Mouse (Mus musculus): ENCODE results near the gene Plekha6. TPM values are rescaled to one million over a fixed set of nuclear protein-coding genes. Genes with fewer than 3 reads are reported as not detected.

The Plekha6 gene
- polyA plus RNA-seq, 1 experiment from 2014 or later = 15.3 TPM

GRCm38 (mm10) chr1:133189471-133189870 lies 25.5 kb downstream of the Plekha6 start:
- Histone ChIP-seq H3K9ac (no peak overlapping the region), H3K9me3 (no peaks in the 10 kb centered on the region), H3K4me3 (replicated peaks) (no peak overlapping the region), H3K4me2 (replicated peaks) (no peak overlapping the region), H3K4me1 (replicated peaks) (0 out of 2 replicates have a peak, but pooled peaks cover 11% of the 10 kb centered on the region), H3K27me3 (replicated peaks) (no peaks in the 10 kb centered on the region), H3K36me3 (no peaks in the 10 kb centered on the region), H3K27ac (no peak overlapping the region)
- no peak for ATAC-seq

GRCm38 (mm10) chr1:133190550-133190949 lies 26.5 kb downstream of the Plekha6 start:
- Histone ChIP-seq H3K4me3 (replicated peaks) (no peak overlapping the region), H3K4me1 (replicated peaks) (0 out of 2 replicates have a peak, but pooled peaks cover 11% of the 10 kb centered on the region), H3K4me2 (replicated peaks) (no peak overlapping the region), H3K9ac (no peak overlapping the region), H3K27me3 (replicated peaks) (no peaks in the 10 kb centered on the region), H3K27ac (peak overlapping the region; percentile 70), H3K36me3 (no peaks in the 10 kb centered on the region), H3K9me3 (no peaks in the 10 kb centered on the region)
- peak; percentile 97 for ATAC-seq
- WGBS = 55% methylated on average over 9 of the region's 9 CpGs

GRCm38 (mm10) chr1:133196181-133196580 lies 32.2 kb downstream of the Plekha6 start:
- H3K9me3 ChIP-seq = no peaks in the 10 kb centered on the region
- no peak for ATAC-seq
- no peaks in the 10 kb centered on the region for H3K27me3 ChIP-seq (replicated peaks)
- H3K4me2 ChIP-seq (replicated peaks) = no peak overlapping the region
- no peak overlapping the region for H3K4me3 ChIP-seq (replicated peaks)
- H3K9ac ChIP-seq = no peak overlapping the region
- no peak overlapping the region for H3K27ac ChIP-seq
- peaks cover 25% of the 10 kb centered on the region for H3K4me1 ChIP-seq (replicated peaks)
- 53% methylated on average over 6 of the region's 6 CpGs for WGBS
- no peaks in the 10 kb centered on the region for H3K36me3 ChIP-seq

GRCm38 (mm10) chr1:133197266-133197665 lies 33.3 kb downstream of the Plekha6 start:
- Histone ChIP-seq H3K27ac (no peak overlapping the region), H3K9ac (no peak overlapping the region), H3K4me2 (replicated peaks) (no peak overlapping the region), H3K4me1 (replicated peaks) (peaks cover 29% of the 10 kb centered on the region), H3K27me3 (replicated peaks) (no peaks in the 10 kb centered on the region), H3K9me3 (no peaks in the 10 kb centered on the region), H3K36me3 (no peaks in the 10 kb centered on the region), H3K4me3 (replicated peaks) (no peak overlapping the region)
- no peak for ATAC-seq
- 84% methylated on average over 6 of the region's 6 CpGs for WGBS

GRCm38 (mm10) chr1:133199706-133200105 lies 35.7 kb downstream of the Plekha6 start:
- H3K27ac ChIP-seq = 0 out of 2 replicates have a peak overlapping the region, but pooled peaks have one; percentile 40
- H3K4me3 ChIP-seq (replicated peaks) = no peak overlapping the region
- no peak for ATAC-seq
- no peaks in the 10 kb centered on the region for H3K27me3 ChIP-seq (replicated peaks)
- H3K4me2 ChIP-seq (replicated peaks) = no peak overlapping the region
- no peaks in the 10 kb centered on the region for H3K36me3 ChIP-seq
- no peaks in the 10 kb centered on the region for H3K9me3 ChIP-seq
- peaks cover 39% of the 10 kb centered on the region for H3K4me1 ChIP-seq (replicated peaks)
- WGBS = 58% methylated on average over 7 of the region's 7 CpGs
- H3K9ac ChIP-seq = no peak overlapping the region

- no peaks in the 10 kb centered on the region for H3K27me3 ChIP-seq (replicated peaks)
- H3K36me3 ChIP-seq = no peaks in the 10 kb centered on the region
- H3K4me1 ChIP-seq (replicated peaks) = peaks cover 42% of the 10 kb centered on the region
- H3K9me3 ChIP-seq = no peaks in the 10 kb centered on the region
- 24% methylated on average over 4 of the region's 4 CpGs for WGBS
- ATAC-seq = no peak
- H3K4me3 ChIP-seq (replicated peaks) = no peak overlapping the region
- H3K27ac ChIP-seq = no peak overlapping the region
- no peak overlapping the region for H3K4me2 ChIP-seq (replicated peaks)
- no peak overlapping the region for H3K9ac ChIP-seq
Measured at GRCm38 (mm10) chr1:133201499-133201898, 37.5 kb downstream of the Plekha6 start.

- Histone ChIP-seq H3K9ac (no peak overlapping the region), H3K36me3 (no peaks in the 10 kb centered on the region), H3K9me3 (no peaks in the 10 kb centered on the region), H3K27me3 (replicated peaks) (no peaks in the 10 kb centered on the region), H3K4me3 (replicated peaks) (no peak overlapping the region), H3K27ac (0 out of 2 replicates have a peak overlapping the region, but pooled peaks have one; percentile 67), H3K4me2 (replicated peaks) (no peak overlapping the region), H3K4me1 (replicated peaks) (peaks cover 39% of the 10 kb centered on the region)
- ATAC-seq = no peak
- 53% methylated on average over 2 of the region's 2 CpGs for WGBS
Measured at GRCm38 (mm10) chr1:133203701-133204100, 39.7 kb downstream of the Plekha6 start.

GRCm38 (mm10) chr1:133204341-133204849 lies 40.4 kb downstream of the Plekha6 start:
- Histone ChIP-seq H3K27me3 (replicated peaks) (no peaks in the 10 kb centered on the region), H3K4me1 (replicated peaks) (peaks cover 35% of the 10 kb centered on the region), H3K4me3 (replicated peaks) (peak overlapping the region; percentile 8; the same call in 1 of the 2 replicates), H3K27ac (peak overlapping the region; percentile 67), H3K9ac (no peak overlapping the region), H3K9me3 (no peaks in the 10 kb centered on the region), H3K36me3 (no peaks in the 10 kb centered on the region), H3K4me2 (replicated peaks) (peak overlapping the region; percentile 29; the same call in 1 of the 2 replicates)
- WGBS = 55% methylated on average over 11 of the region's 11 CpGs
- ATAC-seq = peak; percentile 58

- peak; percentile 71 for ATAC-seq
- Histone ChIP-seq H3K9me3 (no peaks in the 10 kb centered on the region), H3K27me3 (replicated peaks) (no peaks in the 10 kb centered on the region), H3K4me3 (replicated peaks) (0 out of 2 replicates have a peak overlapping the region, but pooled peaks have one; percentile 8), H3K4me1 (replicated peaks) (peaks cover 35% of the 10 kb centered on the region), H3K4me2 (replicated peaks) (peak overlapping the region; percentile 29; the same call in 1 of the 2 replicates), H3K27ac (peak overlapping the region; percentile 67; the same call in 1 of the 2 replicates), H3K36me3 (no peaks in the 10 kb centered on the region), H3K9ac (no peak overlapping the region)
- WGBS = 45% methylated on average over 10 of the region's 10 CpGs
Measured at GRCm38 (mm10) chr1:133204985-133205384, 41.0 kb downstream of the Plekha6 start.

GRCm38 (mm10) chr1:133208086-133208815 lies 44.2 kb downstream of the Plekha6 start:
- Histone ChIP-seq H3K9me3 (no peaks in the 10 kb centered on the region), H3K4me3 (replicated peaks) (no peak overlapping the region), H3K4me2 (replicated peaks) (no peak overlapping the region), H3K36me3 (no peaks in the 10 kb centered on the region), H3K9ac (no peak overlapping the region), H3K4me1 (replicated peaks) (peaks cover 38% of the 10 kb centered on the region), H3K27ac (no peak overlapping the region), H3K27me3 (replicated peaks) (no peaks in the 10 kb centered on the region)
- WGBS = 82% methylated on average over 10 of the region's 11 CpGs
- ATAC-seq = no peak

GRCm38 (mm10) chr1:133209036-133209435 lies 45.0 kb downstream of the Plekha6 start:
- Histone ChIP-seq H3K4me3 (replicated peaks) (no peak overlapping the region), H3K4me2 (replicated peaks) (no peak overlapping the region), H3K27ac (no peak overlapping the region), H3K9me3 (no peaks in the 10 kb centered on the region), H3K27me3 (replicated peaks) (no peaks in the 10 kb centered on the region), H3K9ac (no peak overlapping the region), H3K4me1 (replicated peaks) (peaks cover 35% of the 10 kb centered on the region), H3K36me3 (no peaks in the 10 kb centered on the region)
- 76% methylated on average over 11 of the region's 11 CpGs for WGBS
- no peak for ATAC-seq

GRCm38 (mm10) chr1:133209482-133209881 lies 45.5 kb downstream of the Plekha6 start:
- Histone ChIP-seq H3K27ac (peak overlapping the region; percentile 14; the same call in 1 of the 2 replicates), H3K9ac (peak overlapping the region; percentile 27; the same call in 1 of the 2 replicates), H3K4me2 (replicated peaks) (0 out of 2 replicates have a peak overlapping the region, but pooled peaks have one; percentile 4), H3K36me3 (no peaks in the 10 kb centered on the region), H3K4me1 (replicated peaks) (peaks cover 35% of the 10 kb centered on the region), H3K27me3 (replicated peaks) (no peaks in the 10 kb centered on the region), H3K4me3 (replicated peaks) (no peak overlapping the region), H3K9me3 (no peaks in the 10 kb centered on the region)
- WGBS = 54% methylated on average over 7 of the region's 7 CpGs
- no peak for ATAC-seq

All from intestine, embryonic 15.5 days (tissue).